Mouse (Mus musculus) brain, embryonic 14.5 days (tissue): Measurements from ENCODE around the gene Olfr656. TPM values are rescaled to one million over a fixed set of nuclear protein-coding genes. Genes with fewer than 3 reads are reported as not detected.

Experiments
- polyA plus RNA-seq: library from polyadenylated mRNA; depleted of rRNA; stranded (reverse); fragments of >200 nt; gene quantifications from 2 replicates; pipeline ENCODE4 v1.2.3, GENCODE M21; 2012; rRNA removed

Olfr656 gene
- polyA plus RNA-seq, 1 experiment, result not detected

Other genes starting within 250 kb of the Olfr656 start
- 0.03 and 0.06 TPM in 2 replicates for gene Trim30b, start 244.1 kb upstream of the Olfr656 start, polyA plus RNA-seq
- not detected in 2 replicates for gene Trim30c, start 213.1 kb upstream of the Olfr656 start, polyA plus RNA-seq
- gene Trim30a, start 148.8 kb upstream of the Olfr656 start, polyA plus RNA-seq, result 0.64 and 0.79 TPM in 2 replicates
- gene Trim30d, start 106.1 kb upstream of the Olfr656 start, polyA plus RNA-seq, result 0.21 and 0.33 TPM in 2 replicates
- not detected in 2 replicates for gene Olfr651, start 63.8 kb upstream of the Olfr656 start, polyA plus RNA-seq
- gene Olfr652, start 53.1 kb upstream of the Olfr656 start, polyA plus RNA-seq, result not detected in 2 replicates
- not detected in 2 replicates for gene Olfr653, start 36.6 kb upstream of the Olfr656 start, polyA plus RNA-seq
- gene Olfr654, start 26.9 kb upstream of the Olfr656 start, polyA plus RNA-seq, result not detected in 2 replicates
- gene Olfr655, start 12.2 kb upstream of the Olfr656 start, polyA plus RNA-seq, result not detected in 2 replicates
- gene Olfr657, start 10.8 kb downstream of the Olfr656 start, polyA plus RNA-seq, result not detected in 2 replicates
- 0.04 and 0.08 TPM in 2 replicates for gene Olfr658, start 33.4 kb downstream of the Olfr656 start, polyA plus RNA-seq
- gene Olfr659, start 52.8 kb downstream of the Olfr656 start, polyA plus RNA-seq, result not detected in 2 replicates
- gene Olfr661, start 72.5 kb downstream of the Olfr656 start, polyA plus RNA-seq, result not detected in 2 replicates
- gene Usp17le, start 163.5 kb downstream of the Olfr656 start, polyA plus RNA-seq, result not detected in 2 replicates
- not detected in 2 replicates for gene Usp17lb, start 228.6 kb downstream of the Olfr656 start, polyA plus RNA-seq
- gene Usp17la, start 243.1 kb downstream of the Olfr656 start, polyA plus RNA-seq, result not detected in 2 replicates